Mouse (Mus musculus) heart, postnatal 0 days (tissue): ENCODE results near the gene Snx32.

Experiments
- CTCF ChIP-seq: IDR thresholded peaks from 2 replicates; pipeline ENCODE4 v1.5.1; 2016; ENCODE audit warnings: antibody characterized with exemption, control low read depth, low read depth
- EP300 ChIP-seq: IDR thresholded peaks from 2 replicates; pipeline ENCODE4 v1.6.1; 2016; ENCODE audit warnings: antibody characterized with exemption, low read depth

DNA sequence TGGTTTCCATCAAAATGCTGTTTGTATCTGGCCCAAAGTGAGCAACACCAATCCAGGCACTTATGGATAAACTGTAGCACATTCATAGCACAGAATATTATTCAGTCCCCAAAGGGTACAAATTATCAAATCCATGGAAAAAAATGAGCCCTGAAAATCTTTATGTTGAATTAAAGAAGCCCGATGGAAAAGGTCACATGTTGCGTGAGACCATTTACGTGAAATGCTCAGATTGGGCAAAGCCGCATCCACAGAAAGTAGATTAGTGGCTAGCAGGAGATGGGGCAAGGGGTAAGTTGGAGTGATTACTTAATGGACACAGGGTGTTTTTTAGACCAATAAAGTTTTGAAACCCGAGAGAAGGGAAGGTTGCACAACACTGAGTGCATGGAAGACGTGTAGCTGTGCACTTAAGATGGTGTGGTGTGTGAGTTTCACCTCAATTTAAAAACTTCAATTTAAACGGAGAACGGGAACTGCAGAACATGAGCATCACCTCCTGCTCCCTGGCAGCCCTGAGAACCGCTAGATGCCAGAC, 65.9 kb downstream of the Snx32 start:
- no peak for TF ChIP-seq CTCF
- TF ChIP-seq EP300, result no peak
